Mouse (Mus musculus) ES-E14 (cell line): Measurements from ENCODE around the gene Cep290. TPM values are rescaled to one million over a fixed set of nuclear protein-coding genes. Genes with fewer than 3 reads are reported as not detected.
"Not testable (repeated sequence)": the region's sequence is repeated elsewhere in the genome, so short reads cannot be mapped to it uniquely, and the experiment has no call there.

Source experiments
- DNase-seq: peaks from one replicate; pipeline ENCODE4 v3.0.0-alpha.2; 2013; ENCODE audit warnings: low read depth, low spot score
- H3K27ac ChIP-seq: 2 replicates; pipeline ENCODE4 v1.5.1; 2012; ENCODE audit warnings: low read depth, mild to moderate bottlenecking, low read length, moderate library complexity, mixed read lengths; ENCODE audit not compliant: poor library complexity, insufficient read depth, severe bottlenecking
- H3K36me3 ChIP-seq: 2 replicates; pipeline ENCODE4 v1.6.1; 2012; ENCODE audit warnings: mild to moderate bottlenecking, low read length, moderate library complexity, mixed read lengths; ENCODE audit not compliant: control insufficient read depth, poor library complexity, insufficient read depth, severe bottlenecking
- H3K4me1 ChIP-seq, 2 experiments: fragments of 150-350 bp in 1 of 2; sonication (generic) in 1 of 2; 2 replicates each; pipeline ENCODE4 v1.6.1; 2012; ENCODE audit warnings: low read length in 2 of 2, mild to moderate bottlenecking in 1 of 2, mixed read lengths in 1 of 2; ENCODE audit not compliant: control insufficient read depth in 2 of 2, insufficient read depth in 2 of 2, poor library complexity in 1 of 2
- H3K4me3 ChIP-seq, 2 experiments: fragments of 150-350 bp in 1 of 2; sonication (generic) in 1 of 2; 2 replicates each; pipeline ENCODE4 v1.5.1; 2012; ENCODE audit warnings: low read length in 2 of 2, low read depth in 1 of 2, mild to moderate bottlenecking in 1 of 2, mixed read lengths in 1 of 2; ENCODE audit not compliant: insufficient read depth in 1 of 2, poor library complexity in 1 of 2, severe bottlenecking in 1 of 2
- H3K9ac ChIP-seq: 2 replicates; pipeline ENCODE4 v1.6.1; 2012; ENCODE audit warnings: low read depth, mild to moderate bottlenecking, low read length, mixed read lengths; ENCODE audit not compliant: poor library complexity, insufficient read depth, severe bottlenecking
- H3K9me3 ChIP-seq: fragments of 150-350 bp; sonication (generic); 2 replicates; pipeline ENCODE4 v1.6.1; 2012; ENCODE audit warnings: low read depth, mild to moderate bottlenecking, low read length; ENCODE audit not compliant: control insufficient read depth, insufficient read depth
- CHD2 ChIP-seq: IDR thresholded peaks from 2 replicates; pipeline ENCODE4 v1.6.1; 2014; ENCODE audit warnings: mild to moderate bottlenecking, low read depth, low read length, inconsistent platforms
- HCFC1 ChIP-seq: IDR thresholded peaks from 2 replicates; pipeline ENCODE4 v1.6.1; 2012; ENCODE audit warnings: low read length, inconsistent platforms, borderline replicate concordance; ENCODE audit not compliant: insufficient read depth
- MAFK ChIP-seq: IDR thresholded peaks from 2 replicates; pipeline ENCODE4 v1.6.1; 2014; ENCODE audit warnings: mild to moderate bottlenecking, low read depth, low read length, inconsistent platforms; ENCODE audit not compliant: insufficient read depth
- ZC3H11A ChIP-seq: IDR thresholded peaks from 2 replicates; pipeline ENCODE4 v1.6.1; 2012; ENCODE audit warnings: low read depth, mild to moderate bottlenecking, inconsistent platforms, low read length, borderline replicate concordance
- ZNF384 ChIP-seq: IDR thresholded peaks from 2 replicates; pipeline ENCODE4 v1.6.1; 2012; ENCODE audit warnings: low read depth, low read length, inconsistent platforms
- in situ Hi-C, 2 experiments: fragments of 600-800 bp; cut with MboI; formaldehyde crosslinking; loops; one replicate each; pipeline ENCODE4 v1.15.1; 2025; ENCODE audit warnings: low sequenced_read_pairs in 2 of 2, inconsistent platforms in 1 of 2; ENCODE audit not compliant: unreplicated experiment in 2 of 2
- total RNA-seq: library from RNA; depleted of rRNA; stranded (reverse); fragments of 300-350 nt; gene quantifications from 2 replicates; pipeline ENCODE4 v1.2.3, GENCODE M21; 2012

Gene Cep290
- total RNA-seq, 1 experiment = 12.5 TPM

- Histone ChIP-seq H3K27ac (no peak overlapping the region), H3K36me3 (peaks cover 7% of the 10 kb centered on the region), H3K4me1 (no peaks in the 10 kb centered on the region), H3K9me3 (no peaks in the 10 kb centered on the region), H3K4me3 (no peak overlapping the region), H3K9ac (no peak overlapping the region)
- in situ Hi-C loops = no loop called here
- no peak for DNase-seq
- TF ChIP-seq CHD2 = no peak
- TF ChIP-seq MAFK = no peak
- TF ChIP-seq HCFC1 = no peak
- no peak for TF ChIP-seq ZNF384
- no peak for TF ChIP-seq ZC3H11A
These were observed 34.3 kb downstream of the Cep290 start for GRCm38 (mm10) chr10:100521617-100522016.

- in situ Hi-C loops = no loop called here
- H3K4me1 ChIP-seq = no peaks in the 10 kb centered on the region
- TF ChIP-seq ZC3H11A = no peak
- no peak for TF ChIP-seq CHD2
- no peak for TF ChIP-seq MAFK
- TF ChIP-seq HCFC1 = no peak
- TF ChIP-seq ZNF384 = no peak
- no peak for DNase-seq
- H3K36me3 ChIP-seq = peaks cover 7% of the 10 kb centered on the region
- no peaks in the 10 kb centered on the region for H3K9me3 ChIP-seq
- no peak overlapping the region for H3K27ac ChIP-seq
- H3K9ac ChIP-seq = no peak overlapping the region
- no peak overlapping the region for H3K4me3 ChIP-seq
These were observed 35.0 kb downstream of the Cep290 start for GRCm38 (mm10) chr10:100522330-100522729.

GRCm38 (mm10) chr10:100524499-100525390 lies 37.4 kb downstream of the Cep290 start:
- no peak for TF ChIP-seq ZC3H11A
- no peak for TF ChIP-seq CHD2
- no peak for TF ChIP-seq MAFK
- TF ChIP-seq HCFC1 = no peak
- TF ChIP-seq ZNF384 = no peak
- no peak overlapping the region for H3K27ac ChIP-seq
- H3K36me3 ChIP-seq = peaks cover 5% of the 10 kb centered on the region; the same call in 1 of the 2 replicates
- no peak overlapping the region for H3K4me3 ChIP-seq
- H3K9me3 ChIP-seq = no peaks in the 10 kb centered on the region
- in situ Hi-C loops = no loop called here
- no peak for DNase-seq
- no peak overlapping the region for H3K9ac ChIP-seq
- H3K4me1 ChIP-seq = no peaks in the 10 kb centered on the region

- Histone ChIP-seq H3K4me1 (no peaks in the 10 kb centered on the region), H3K4me3 (no peak overlapping the region), H3K36me3 (no peaks in the 10 kb centered on the region), H3K9ac (no peak overlapping the region), H3K27ac (no peak overlapping the region), H3K9me3 (no peaks in the 10 kb centered on the region)
- in situ Hi-C loops = no loop called here
- DNase-seq = no peak
- TF ChIP-seq ZC3H11A (no peak), CHD2 (no peak), HCFC1 (no peak), ZNF384 (no peak), MAFK (no peak)
These were observed 69.3 kb downstream of the Cep290 start for GRCm38 (mm10) chr10:100556566-100557175.

GRCm38 (mm10) chr10:100560194-100560883 lies 73.0 kb downstream of the Cep290 start:
- H3K27ac ChIP-seq, H3K9me3 ChIP-seq, H3K4me1 ChIP-seq, DNase-seq, H3K36me3 ChIP-seq, H3K9ac ChIP-seq, in situ Hi-C loops, H3K4me3 ChIP-seq: not testable (repeated sequence)
